Mouse (Mus musculus): ENCODE measurements around the gene Lax1. TPM values are rescaled to one million over a fixed set of nuclear protein-coding genes. Genes with fewer than 3 reads are reported as not detected.

Lax1 gene
- polyA plus RNA-seq, 1 experiment from 2014 or later: 0.33 TPM

- TF ChIP-seq EP300 (IDR thresholded peaks at IDR 0.05) (0 out of 2 replicates have a peak, but pooled peaks have one; percentile 31), CTCF (IDR thresholded peaks at IDR 0.05) (no peak)
- Histone ChIP-seq H3K27me3 (replicated peaks; ENCODE audit: insufficient read depth, low read length) (no peaks in the 10 kb centered on the region), H3K4me2 (replicated peaks; ENCODE audit: low read depth, low read length) (no peak overlapping the region), H3K4me1 (ENCODE audit: insufficient read depth, low read depth, low read length) (peaks cover 23% of the 10 kb centered on the region), H3K4me3 (ENCODE audit: low read depth, low read length) (no peak overlapping the region), H3K36me3 (ENCODE audit: insufficient read depth, low read length) (no peaks in the 10 kb centered on the region), H3K27ac (ENCODE audit: low read length) (peak overlapping the region; percentile 64; the same call in 1 of the 2 replicates), H3K9me3 (ENCODE audit: low read length) (no peaks in the 10 kb centered on the region), H3K9ac (replicated peaks; ENCODE audit: low read depth) (no peak overlapping the region)
- 20% methylated on average over 1 of the region's 1 CpGs for WGBS
- DNase-seq (ENCODE audit: low spot score) (peak; percentile 48), ATAC-seq (peak; percentile 36)
These were observed 4.4 kb upstream of the Lax1 start for GRCm38 (mm10) chr1:133694301-133694700.

GRCm38 (mm10) chr1:133693536-133694114 is 3.7 kb upstream of the Lax1 start:
- Histone ChIP-seq H3K4me3 (ENCODE audit: low read depth, low read length) (no peak overlapping the region), H3K9me3 (ENCODE audit: low read length) (no peaks in the 10 kb centered on the region), H3K9ac (replicated peaks; ENCODE audit: low read depth) (no peak overlapping the region), H3K27me3 (replicated peaks; ENCODE audit: insufficient read depth, low read length) (no peaks in the 10 kb centered on the region), H3K36me3 (ENCODE audit: insufficient read depth, low read length) (no peaks in the 10 kb centered on the region), H3K4me2 (replicated peaks; ENCODE audit: low read depth, low read length) (no peak overlapping the region), H3K4me1 (ENCODE audit: insufficient read depth, low read depth, low read length) (peaks cover 23% of the 10 kb centered on the region), H3K27ac (ENCODE audit: low read length) (no peak overlapping the region)
- WGBS: 68% methylated on average over 11 of the region's 11 CpGs
- TF ChIP-seq CTCF (IDR thresholded peaks at IDR 0.05) (no peak), EP300 (IDR thresholded peaks at IDR 0.05) (no peak)
- ATAC-seq (no peak), DNase-seq (ENCODE audit: low spot score) (no peak)

- Histone ChIP-seq H3K9ac (replicated peaks; ENCODE audit: low read depth) (no peak overlapping the region), H3K4me2 (replicated peaks; ENCODE audit: low read depth, low read length) (no peak overlapping the region), H3K36me3 (ENCODE audit: insufficient read depth, low read length) (no peaks in the 10 kb centered on the region), H3K27me3 (replicated peaks; ENCODE audit: insufficient read depth, low read length) (no peaks in the 10 kb centered on the region), H3K27ac (ENCODE audit: low read length) (no peak overlapping the region), H3K9me3 (ENCODE audit: low read length) (no peaks in the 10 kb centered on the region), H3K4me1 (ENCODE audit: insufficient read depth, low read depth, low read length) (peaks cover 23% of the 10 kb centered on the region), H3K4me3 (ENCODE audit: low read depth, low read length) (no peak overlapping the region)
- TF ChIP-seq CTCF (IDR thresholded peaks at IDR 0.05) (no peak), EP300 (IDR thresholded peaks at IDR 0.05) (no peak)
- ATAC-seq (no peak), DNase-seq (ENCODE audit: low spot score) (no peak)
- WGBS: 34% methylated on average over 4 of the region's 4 CpGs
These were observed 2.3 kb upstream of the Lax1 start for GRCm38 (mm10) chr1:133692195-133692594.

- no peak for DNase-seq (ENCODE audit: low spot score)
- peaks cover 17% of the 10 kb centered on the region for H3K4me1 ChIP-seq (ENCODE audit: insufficient read depth, low read depth, low read length)
- WGBS: 95% methylated on average over 6 of the region's 6 CpGs
- no peak overlapping the region for H3K4me2 ChIP-seq (replicated peaks; ENCODE audit: low read depth, low read length)
- H3K27me3 ChIP-seq (replicated peaks; ENCODE audit: insufficient read depth, low read length): no peaks in the 10 kb centered on the region
- no peak for ATAC-seq
- H3K36me3 ChIP-seq (ENCODE audit: insufficient read depth, low read length): no peaks in the 10 kb centered on the region
- H3K4me3 ChIP-seq (ENCODE audit: low read depth, low read length): no peak overlapping the region
- TF ChIP-seq EP300 (IDR thresholded peaks at IDR 0.05) (no peak), CTCF (IDR thresholded peaks at IDR 0.05) (no peak)
- H3K9ac ChIP-seq (replicated peaks; ENCODE audit: low read depth): no peak overlapping the region
- no peak overlapping the region for H3K27ac ChIP-seq (ENCODE audit: low read length)
- H3K9me3 ChIP-seq (ENCODE audit: low read length): no peaks in the 10 kb centered on the region
These were observed 1.1 kb upstream of the Lax1 start for GRCm38 (mm10) chr1:133691046-133691445.

- no peak for ATAC-seq
- WGBS: 71% methylated on average over 7 of the region's 7 CpGs
- TF ChIP-seq CTCF (IDR thresholded peaks at IDR 0.05): no peak
- TF ChIP-seq EP300 (IDR thresholded peaks at IDR 0.05): no peak
These were observed 1.6 kb downstream of the Lax1 start for GRCm38 (mm10) chr1:133688301-133688700.

GRCm38 (mm10) chr1:133685749-133686519 is 4.0 kb downstream of the Lax1 start:
- Histone ChIP-seq H3K27me3 (replicated peaks; ENCODE audit: insufficient read depth, low read length) (no peaks in the 10 kb centered on the region), H3K9ac (replicated peaks; ENCODE audit: low read depth) (no peak overlapping the region), H3K4me2 (replicated peaks; ENCODE audit: low read depth, low read length) (no peak overlapping the region), H3K36me3 (ENCODE audit: insufficient read depth, low read length) (no peaks in the 10 kb centered on the region), H3K27ac (ENCODE audit: low read length) (peak overlapping the region; percentile 60), H3K4me3 (ENCODE audit: low read depth, low read length) (no peak overlapping the region), H3K4me1 (ENCODE audit: insufficient read depth, low read depth, low read length) (no peaks in the 10 kb centered on the region; the same call in 1 of the 2 replicates), H3K9me3 (ENCODE audit: low read length) (no peaks in the 10 kb centered on the region)
- WGBS: 52% methylated on average over 10 of the region's 10 CpGs
- peak; percentile 97 for DNase-seq (ENCODE audit: low spot score)
- peak; percentile 95 for ATAC-seq
- TF ChIP-seq CTCF (IDR thresholded peaks at IDR 0.05) (no peak), EP300 (IDR thresholded peaks at IDR 0.05) (peak; percentile 24; the same call in 1 of the 2 replicates)

More at GRCm38 (mm10) chr1:133688301-133688700, 1.6 kb downstream of the Lax1 start:
- no peak overlapping the region for H3K27ac ChIP-seq (ENCODE audit: low read length)
- no peaks in the 10 kb centered on the region for H3K36me3 ChIP-seq (ENCODE audit: insufficient read depth, low read length)
- H3K27me3 ChIP-seq (replicated peaks; ENCODE audit: insufficient read depth, low read length): no peaks in the 10 kb centered on the region
- H3K4me2 ChIP-seq (replicated peaks; ENCODE audit: low read depth, low read length): no peak overlapping the region
- H3K4me3 ChIP-seq (ENCODE audit: low read depth, low read length): no peak overlapping the region
- DNase-seq (ENCODE audit: low spot score): no peak
- no peaks in the 10 kb centered on the region; the same call in 1 of the 2 replicates for H3K4me1 ChIP-seq (ENCODE audit: insufficient read depth, low read depth, low read length)
- no peak overlapping the region for H3K9ac ChIP-seq (replicated peaks; ENCODE audit: low read depth)
- H3K9me3 ChIP-seq (ENCODE audit: low read length): no peaks in the 10 kb centered on the region
